Mouse (Mus musculus) liver, embryonic 12.5 days (tissue): ENCODE measurements at regions not wholly inside any gene's neighbourhood (a gene's known extent, or its start where the extent isn't known, plus 50 kb on each side); places are given as distances from the start of the nearest gene placed in this dataset.

Source experiments
- ATAC-seq: fragments of 200-750 bp; cut with Nextera tagmentation; 2 replicates; pipeline ENCODE4 v1.8.0; 2017; ENCODE audit warnings: moderate number of reproducible peaks, mild to moderate bottlenecking, moderate library complexity
- H3K27ac ChIP-seq: fragments of 300-500 bp; sonication (generic); 2 replicates; pipeline ENCODE4 v1.5.1; 2016; ENCODE audit warnings: mild to moderate bottlenecking
- H3K27me3 ChIP-seq: fragments of 300-500 bp; sonication (generic); replicated peaks from 2 replicates; pipeline ENCODE4 v1.6.1; 2016; ENCODE audit warnings: mild to moderate bottlenecking, moderate library complexity
- H3K36me3 ChIP-seq: fragments of 300-500 bp; sonication (generic); 2 replicates; pipeline ENCODE4 v1.6.1; 2016; ENCODE audit warnings: mild to moderate bottlenecking, moderate library complexity
- H3K4me1 ChIP-seq: fragments of 300-500 bp; sonication (generic); 2 replicates; pipeline ENCODE4 v1.6.1; 2016
- H3K4me2 ChIP-seq: fragments of 300-500 bp; sonication (generic); 2 replicates; pipeline ENCODE4 v1.6.1; 2016; ENCODE audit warnings: mild to moderate bottlenecking, moderate library complexity
- H3K4me3 ChIP-seq: fragments of 300-500 bp; sonication (generic); 2 replicates; pipeline ENCODE4 v1.5.1; 2016; ENCODE audit warnings: mild to moderate bottlenecking, moderate library complexity
- H3K9ac ChIP-seq: fragments of 300-500 bp; sonication (generic); 2 replicates; pipeline ENCODE4 v1.6.1; 2016; ENCODE audit warnings: mild to moderate bottlenecking, moderate library complexity
- H3K9me3 ChIP-seq: fragments of 300-500 bp; sonication (generic); replicated peaks from 2 replicates; pipeline ENCODE4 v1.6.1; 2016; ENCODE audit warnings: mild to moderate bottlenecking, moderate library complexity
- WGBS: fragments of 180-500 bp; shearing (Covaris S2); methylation state at CpG from one replicate; pipeline ENCODE4 v1.1.7; 2016; ENCODE audit not compliant: insufficient replicate concordance; 5-methylcytosine and 5-hydroxymethylcytosine counted together

DNA sequence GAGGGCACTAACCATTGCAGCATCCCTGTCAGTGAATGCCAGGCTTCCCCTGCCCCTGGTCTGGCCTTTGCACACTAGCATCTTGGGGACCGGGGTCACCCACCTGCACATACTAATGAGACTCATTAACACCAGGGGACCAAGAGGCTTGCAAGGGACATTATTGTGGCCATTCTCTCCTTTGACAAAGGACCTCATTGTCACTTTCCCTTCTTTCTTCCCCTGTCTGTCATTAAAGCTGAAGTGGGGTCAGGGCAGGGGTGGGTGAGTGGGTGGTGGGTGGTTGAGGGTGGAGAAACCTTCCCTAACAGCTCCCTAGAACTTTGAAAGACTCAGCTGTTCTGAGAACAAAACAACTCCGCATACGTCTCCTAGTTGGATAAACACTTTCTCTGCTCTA lies 356.4 kb upstream of the Id2 start:
- no peak overlapping the region for H3K4me2 ChIP-seq
- no peaks in the 10 kb centered on the region for H3K27me3 ChIP-seq
- no peaks in the 10 kb centered on the region for H3K9me3 ChIP-seq
- no peaks in the 10 kb centered on the region for H3K36me3 ChIP-seq
- H3K4me3 ChIP-seq, result no peak overlapping the region
- ATAC-seq, result no peak
- no peaks in the 10 kb centered on the region for H3K4me1 ChIP-seq
- no peak overlapping the region for H3K9ac ChIP-seq
- WGBS, result 78% methylated on average over 3 of the region's 3 CpGs
- no peak overlapping the region for H3K27ac ChIP-seq

DNA sequence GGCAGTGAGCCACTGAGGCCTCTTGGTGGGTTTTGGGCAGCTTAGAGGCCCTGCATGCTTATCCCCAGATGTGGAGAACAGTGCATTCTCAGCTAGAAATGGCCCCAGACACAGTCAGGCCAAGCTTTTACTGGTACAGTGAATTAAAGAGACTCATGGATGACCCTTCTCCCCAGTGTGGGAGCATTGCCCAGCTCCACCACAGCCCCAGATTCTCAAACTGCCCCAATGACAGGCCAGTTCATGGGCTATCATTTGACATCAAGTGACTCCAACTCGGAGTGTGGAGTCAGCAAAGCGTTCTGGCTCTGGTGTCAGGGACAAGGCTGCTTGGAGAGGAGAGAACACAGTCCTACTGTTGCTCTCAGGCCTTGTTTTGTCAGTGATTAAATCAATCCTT lies 354.2 kb upstream of the Id2 start:
- Histone ChIP-seq H3K4me2 (no peak overlapping the region), H3K27me3 (no peaks in the 10 kb centered on the region), H3K4me1 (no peaks in the 10 kb centered on the region), H3K4me3 (no peak overlapping the region), H3K27ac (no peak overlapping the region), H3K36me3 (no peaks in the 10 kb centered on the region), H3K9me3 (no peaks in the 10 kb centered on the region), H3K9ac (no peak overlapping the region)
- WGBS, result 59% methylated on average over 2 of the region's 2 CpGs
- no peak for ATAC-seq

- no peaks in the 10 kb centered on the region for H3K4me1 ChIP-seq
- H3K9me3 ChIP-seq, result no peaks in the 10 kb centered on the region
- H3K27ac ChIP-seq, result no peak overlapping the region
- H3K4me2 ChIP-seq, result no peak overlapping the region
- no peaks in the 10 kb centered on the region for H3K36me3 ChIP-seq
- no peak for ATAC-seq
- no peak overlapping the region for H3K4me3 ChIP-seq
- no peaks in the 10 kb centered on the region for H3K27me3 ChIP-seq
- 42% methylated on average over 2 of the region's 2 CpGs for WGBS
- H3K9ac ChIP-seq, result no peak overlapping the region
Measured at GRCm38 (mm10) chr12:25444355-25444754, 347.4 kb upstream of the Id2 start.

GRCm38 (mm10) chr12:25439029-25439551 lies 342.1 kb upstream of the Id2 start:
- no peak for ATAC-seq
- H3K9ac ChIP-seq, result no peak overlapping the region
- H3K27me3 ChIP-seq, result no peaks in the 10 kb centered on the region
- H3K9me3 ChIP-seq, result no peaks in the 10 kb centered on the region
- no peaks in the 10 kb centered on the region for H3K36me3 ChIP-seq
- no peak overlapping the region for H3K4me3 ChIP-seq
- 71% methylated on average over 7 of the region's 7 CpGs for WGBS
- H3K4me1 ChIP-seq, result no peaks in the 10 kb centered on the region
- no peak overlapping the region for H3K4me2 ChIP-seq
- no peak overlapping the region for H3K27ac ChIP-seq

GRCm38 (mm10) chr12:25438217-25439028 lies 341.5 kb upstream of the Id2 start:
- Histone ChIP-seq H3K4me3 (no peak overlapping the region), H3K9me3 (no peaks in the 10 kb centered on the region), H3K36me3 (no peaks in the 10 kb centered on the region), H3K4me2 (no peak overlapping the region), H3K9ac (no peak overlapping the region), H3K27me3 (no peaks in the 10 kb centered on the region), H3K4me1 (no peaks in the 10 kb centered on the region), H3K27ac (no peak overlapping the region)
- 37% methylated on average over 8 of the region's 8 CpGs for WGBS
- no peak for ATAC-seq

DNA sequence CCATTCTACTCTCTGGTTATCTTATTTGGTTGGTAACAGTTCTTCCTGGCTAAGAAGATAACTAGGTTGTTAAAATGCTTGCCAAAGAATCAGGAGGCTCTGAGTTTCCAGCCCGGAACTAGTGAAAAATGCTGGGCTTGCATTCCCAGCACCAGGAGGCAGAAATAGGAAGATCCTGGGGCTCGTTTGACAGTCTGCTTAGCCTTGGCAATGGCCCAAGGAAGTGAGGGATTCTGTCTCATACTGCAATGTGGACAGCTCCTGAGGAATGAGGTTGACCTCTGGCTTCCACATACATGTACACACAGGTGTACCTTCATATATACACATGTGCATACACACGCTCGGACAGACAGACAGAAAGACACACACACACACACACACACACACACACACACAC lies 340.6 kb upstream of the Id2 start:
- H3K9me3 ChIP-seq, result no peaks in the 10 kb centered on the region
- no peak overlapping the region for H3K27ac ChIP-seq
- no peaks in the 10 kb centered on the region for H3K27me3 ChIP-seq
- no peak overlapping the region for H3K4me2 ChIP-seq
- no peak overlapping the region for H3K4me3 ChIP-seq
- H3K4me1 ChIP-seq, result no peaks in the 10 kb centered on the region
- WGBS, result 52% methylated on average over 4 of the region's 4 CpGs
- no peak for ATAC-seq
- no peak overlapping the region for H3K9ac ChIP-seq
- H3K36me3 ChIP-seq, result no peaks in the 10 kb centered on the region

DNA sequence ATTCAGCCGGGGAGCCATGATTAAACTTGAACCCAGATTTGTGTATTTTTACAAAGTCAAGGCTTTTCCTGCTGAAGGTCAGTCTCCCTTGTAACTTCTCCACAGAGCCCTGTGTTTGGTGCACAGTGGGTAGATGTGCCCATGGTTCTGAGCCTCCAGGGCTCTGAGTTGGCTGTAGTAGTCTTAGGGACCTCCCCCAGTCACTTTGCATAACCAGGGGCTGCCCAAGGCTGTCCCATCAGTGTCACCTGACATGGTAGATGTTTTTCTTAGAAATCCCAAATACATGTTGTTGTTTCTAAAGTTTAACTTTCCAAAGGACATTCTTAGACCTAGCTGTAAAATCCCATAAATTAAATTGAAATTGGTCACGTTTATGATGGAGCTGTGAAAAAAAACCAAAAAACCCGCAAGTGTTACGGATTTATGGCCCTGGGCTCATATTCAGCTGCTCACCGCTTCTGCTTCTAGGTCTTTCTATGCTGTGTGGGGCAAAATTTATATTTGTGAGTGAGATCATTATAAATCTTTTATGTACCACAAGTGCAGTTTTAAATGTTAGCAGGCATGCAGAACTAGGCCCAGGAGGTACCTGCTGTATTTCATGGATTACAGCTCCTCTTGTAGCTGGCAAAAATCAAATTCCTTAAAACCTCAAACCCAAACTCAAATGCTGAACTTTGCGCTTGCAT lies 339.4 kb upstream of the Id2 start:
- Histone ChIP-seq H3K27ac (no peak overlapping the region), H3K4me1 (no peaks in the 10 kb centered on the region), H3K4me3 (no peak overlapping the region), H3K27me3 (no peaks in the 10 kb centered on the region), H3K4me2 (no peak overlapping the region), H3K36me3 (no peaks in the 10 kb centered on the region), H3K9ac (no peak overlapping the region), H3K9me3 (no peaks in the 10 kb centered on the region)
- no peak for ATAC-seq
- WGBS, result 76% methylated on average over 6 of the region's 6 CpGs

DNA sequence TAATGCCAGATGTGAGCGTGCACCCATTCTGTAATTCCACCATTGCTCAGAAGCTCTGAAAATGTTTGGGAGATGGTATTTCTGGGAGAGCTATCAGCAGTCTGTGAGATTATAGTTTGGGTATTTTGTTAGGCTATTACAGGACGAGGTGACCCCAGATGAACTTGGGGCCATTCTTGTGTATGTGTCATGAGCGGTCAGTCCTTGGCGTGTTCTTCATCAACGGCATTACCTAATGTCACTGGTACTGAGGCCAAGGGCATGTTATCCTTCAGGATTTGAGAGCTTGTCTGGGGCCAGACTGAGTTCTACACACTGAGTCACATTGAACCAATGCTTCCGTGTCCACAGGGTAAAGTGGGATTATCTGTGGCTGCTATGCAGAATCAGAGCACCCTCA lies 335.9 kb upstream of the Id2 start:
- no peak overlapping the region for H3K4me2 ChIP-seq
- no peak overlapping the region for H3K9ac ChIP-seq
- no peak overlapping the region for H3K27ac ChIP-seq
- ATAC-seq, result no peak
- no peaks in the 10 kb centered on the region for H3K36me3 ChIP-seq
- H3K9me3 ChIP-seq, result no peaks in the 10 kb centered on the region
- H3K4me3 ChIP-seq, result no peak overlapping the region
- H3K27me3 ChIP-seq, result no peaks in the 10 kb centered on the region
- H3K4me1 ChIP-seq, result no peaks in the 10 kb centered on the region
- WGBS, result 81% methylated on average over 6 of the region's 6 CpGs

DNA sequence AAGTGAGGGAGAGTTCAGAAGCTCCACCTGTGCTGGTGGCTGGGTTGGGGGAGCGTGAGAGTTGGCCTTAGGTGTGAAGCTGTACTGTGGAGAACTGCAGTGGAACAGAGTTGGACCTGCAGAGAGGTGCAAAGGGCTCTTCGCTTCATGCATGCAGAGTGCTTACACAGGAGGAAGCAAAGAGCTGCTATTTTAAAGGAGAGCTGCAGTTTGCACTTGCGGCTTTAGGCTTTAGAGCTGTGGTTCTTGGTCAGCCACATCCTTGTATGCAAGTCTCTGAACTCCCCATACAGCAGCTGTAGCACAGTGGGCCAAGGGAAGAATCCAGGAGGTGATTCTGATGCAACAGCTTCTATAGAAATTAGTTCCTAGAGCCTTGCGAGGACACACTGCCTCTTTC lies 334.0 kb upstream of the Id2 start:
- H3K36me3 ChIP-seq, result no peaks in the 10 kb centered on the region
- H3K9me3 ChIP-seq, result no peaks in the 10 kb centered on the region
- no peak for ATAC-seq
- no peaks in the 10 kb centered on the region for H3K27me3 ChIP-seq
- no peaks in the 10 kb centered on the region for H3K4me1 ChIP-seq
- 61% methylated on average over 4 of the region's 4 CpGs for WGBS
- no peak overlapping the region for H3K4me2 ChIP-seq
- H3K27ac ChIP-seq, result no peak overlapping the region
- no peak overlapping the region for H3K4me3 ChIP-seq
- no peak overlapping the region for H3K9ac ChIP-seq

- Histone ChIP-seq H3K27ac (no peak overlapping the region), H3K4me3 (no peak overlapping the region), H3K9ac (no peak overlapping the region), H3K4me1 (no peaks in the 10 kb centered on the region), H3K4me2 (no peak overlapping the region), H3K36me3 (no peaks in the 10 kb centered on the region), H3K27me3 (no peaks in the 10 kb centered on the region), H3K9me3 (no peaks in the 10 kb centered on the region)
- no peak for ATAC-seq
- 62% methylated on average over 11 of the region's 11 CpGs for WGBS
Measured at GRCm38 (mm10) chr12:25427911-25428642, 331.1 kb upstream of the Id2 start.

DNA sequence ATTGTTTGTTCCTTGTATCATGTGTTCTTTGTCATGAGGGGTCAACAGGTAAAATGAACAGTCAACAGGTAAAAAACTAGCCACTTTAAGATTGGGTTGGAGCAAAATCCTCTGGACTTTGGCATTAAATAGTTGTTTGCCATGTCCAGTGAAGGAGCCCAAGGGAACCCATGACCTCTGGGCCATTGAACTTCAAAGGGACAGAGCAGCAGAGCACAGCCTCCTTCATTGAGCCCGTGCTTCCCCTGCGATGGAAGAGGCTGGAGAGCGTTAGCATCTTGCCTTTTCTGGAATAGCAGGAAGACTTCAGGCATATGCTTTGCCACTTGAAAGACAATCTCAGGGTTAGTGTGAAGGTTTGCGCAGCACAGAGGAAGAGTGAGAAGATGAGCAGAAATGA lies 320.4 kb upstream of the Id2 start:
- H3K27ac ChIP-seq, result no peak overlapping the region
- no peak overlapping the region for H3K9ac ChIP-seq
- WGBS, result 63% methylated on average over 4 of the region's 4 CpGs
- H3K9me3 ChIP-seq, result no peaks in the 10 kb centered on the region; the same call in 1 of the 2 replicates
- no peak for ATAC-seq
- no peak overlapping the region for H3K4me2 ChIP-seq
- no peaks in the 10 kb centered on the region for H3K27me3 ChIP-seq
- no peak overlapping the region for H3K4me3 ChIP-seq
- no peaks in the 10 kb centered on the region for H3K36me3 ChIP-seq
- H3K4me1 ChIP-seq, result no peaks in the 10 kb centered on the region

DNA sequence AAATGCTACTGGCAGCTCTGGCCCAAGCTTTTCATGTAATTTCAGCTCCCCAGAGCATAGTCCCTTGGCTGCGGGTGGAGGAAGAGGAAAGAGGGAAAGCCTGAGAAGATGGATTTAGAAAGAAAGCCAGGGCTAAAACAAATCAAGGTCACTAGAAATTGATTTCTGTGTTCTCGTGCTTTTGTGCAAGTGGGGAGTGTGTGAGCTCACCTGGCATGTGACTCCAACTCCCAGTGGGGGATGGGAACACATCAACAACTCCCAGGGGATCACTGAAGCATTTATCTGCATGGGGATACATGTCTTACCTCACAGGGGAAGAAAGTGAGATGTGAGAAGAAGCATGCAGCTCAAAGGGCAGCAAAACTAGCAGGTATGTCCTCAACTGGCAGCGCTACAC lies 319.6 kb upstream of the Id2 start:
- Histone ChIP-seq H3K27me3 (no peaks in the 10 kb centered on the region), H3K9me3 (no peaks in the 10 kb centered on the region; the same call in 1 of the 2 replicates), H3K4me3 (no peak overlapping the region), H3K27ac (no peak overlapping the region), H3K36me3 (no peaks in the 10 kb centered on the region), H3K4me1 (no peaks in the 10 kb centered on the region), H3K4me2 (no peak overlapping the region), H3K9ac (no peak overlapping the region)
- WGBS, result 50% methylated on average over 3 of the region's 3 CpGs
- no peak for ATAC-seq
